Mouse (Mus musculus): ENCODE results near the gene Id4. TPM values are rescaled to one million over a fixed set of nuclear protein-coding genes. Genes with fewer than 3 reads are reported as not detected.

The Id4 gene
- polyA plus RNA-seq, 1 experiment from 2014 or later: 18.3 TPM

- WGBS: 68% methylated on average over 2 of the region's 2 CpGs
- ATAC-seq (ENCODE audit: low FRiP score, low TSS enrichment): no peak
- H3K27ac ChIP-seq (ENCODE audit: low read depth, low read length): no peak overlapping the region
- H3K4me1 ChIP-seq (ENCODE audit: control insufficient read depth, insufficient read depth, low read length): no peaks in the 10 kb centered on the region
- H3K4me3 ChIP-seq (ENCODE audit: low read length): no peak overlapping the region
- H3K9me3 ChIP-seq (ENCODE audit: control insufficient read depth, low read length): peaks cover 5% of the 10 kb centered on the region; the same call in 1 of the 2 replicates
- H3K27me3 ChIP-seq (ENCODE audit: control insufficient read depth, insufficient read depth, low read length): no peaks in the 10 kb centered on the region
- no peak overlapping the region for H3K4me2 ChIP-seq (replicated peaks; ENCODE audit: low read depth, low read length)
- no peaks in the 10 kb centered on the region for H3K36me3 ChIP-seq (ENCODE audit: control insufficient read depth, insufficient read depth, low read length)
- no peak overlapping the region for H3K9ac ChIP-seq (ENCODE audit: low read depth, low read length)
These were observed 8.5 kb upstream of the Id4 start for GRCm38 (mm10) chr13:48252559-48252958.

GRCm38 (mm10) chr13:48255026-48255425 lies 6.0 kb upstream of the Id4 start:
- 91% methylated on average over 8 of the region's 8 CpGs for WGBS
- no peaks in the 10 kb centered on the region for H3K27me3 ChIP-seq (ENCODE audit: control insufficient read depth, insufficient read depth, low read length)
- no peak overlapping the region for H3K4me2 ChIP-seq (replicated peaks; ENCODE audit: low read depth, low read length)
- no peak overlapping the region for H3K27ac ChIP-seq (ENCODE audit: low read depth, low read length)
- H3K4me3 ChIP-seq (ENCODE audit: low read length): no peak overlapping the region
- peaks cover 5% of the 10 kb centered on the region; the same call in 1 of the 2 replicates for H3K9me3 ChIP-seq (ENCODE audit: control insufficient read depth, low read length)
- ATAC-seq (ENCODE audit: low FRiP score, low TSS enrichment): no peak
- H3K9ac ChIP-seq (ENCODE audit: low read depth, low read length): no peak overlapping the region
- H3K36me3 ChIP-seq (ENCODE audit: control insufficient read depth, insufficient read depth, low read length): no peaks in the 10 kb centered on the region
- H3K4me1 ChIP-seq (ENCODE audit: control insufficient read depth, insufficient read depth, low read length): no peaks in the 10 kb centered on the region

- no peaks in the 10 kb centered on the region for H3K9me3 ChIP-seq (ENCODE audit: control insufficient read depth, low read length)
- 0 out of 2 replicates have a peak, but pooled peaks cover 3% of the 10 kb centered on the region for H3K4me1 ChIP-seq (ENCODE audit: control insufficient read depth, insufficient read depth, low read length)
- H3K36me3 ChIP-seq (ENCODE audit: control insufficient read depth, insufficient read depth, low read length): no peaks in the 10 kb centered on the region
- peak; percentile 28; the same call in 1 of the 2 replicates for ATAC-seq (ENCODE audit: low FRiP score, low TSS enrichment)
- under 1% methylated on average over 95 of the region's 98 CpGs for WGBS
- H3K27me3 ChIP-seq (ENCODE audit: control insufficient read depth, insufficient read depth, low read length): no peaks in the 10 kb centered on the region
- H3K27ac ChIP-seq (ENCODE audit: low read depth, low read length): peak overlapping the region; percentile 84
- H3K4me3 ChIP-seq (ENCODE audit: low read length): peak overlapping the region; percentile 61
- H3K9ac ChIP-seq (ENCODE audit: low read depth, low read length): peak overlapping the region; percentile 90
- H3K4me2 ChIP-seq (replicated peaks; ENCODE audit: low read depth, low read length): peak overlapping the region; percentile 90
These were observed 553 bp downstream of the Id4 start for GRCm38 (mm10) chr13:48261341-48262221.

- peak; percentile 40 for ATAC-seq (ENCODE audit: low FRiP score, low TSS enrichment)
- Histone ChIP-seq H3K4me3 (ENCODE audit: low read length) (peak overlapping the region; percentile 61), H3K9me3 (ENCODE audit: control insufficient read depth, low read length) (no peaks in the 10 kb centered on the region), H3K4me1 (ENCODE audit: control insufficient read depth, insufficient read depth, low read length) (0 out of 2 replicates have a peak, but pooled peaks cover 3% of the 10 kb centered on the region), H3K27me3 (ENCODE audit: control insufficient read depth, insufficient read depth, low read length) (no peaks in the 10 kb centered on the region), H3K27ac (ENCODE audit: low read depth, low read length) (peak overlapping the region; percentile 84), H3K36me3 (ENCODE audit: control insufficient read depth, insufficient read depth, low read length) (no peaks in the 10 kb centered on the region), H3K4me2 (replicated peaks; ENCODE audit: low read depth, low read length) (peak overlapping the region; percentile 90), H3K9ac (ENCODE audit: low read depth, low read length) (peak overlapping the region; percentile 90)
- WGBS: under 1% methylated on average over 25 of the region's 25 CpGs
These were observed 1.5 kb downstream of the Id4 start for GRCm38 (mm10) chr13:48262451-48262969.

GRCm38 (mm10) chr13:48265029-48265428 lies 4.0 kb downstream of the Id4 start:
- Histone ChIP-seq H3K36me3 (ENCODE audit: control insufficient read depth, insufficient read depth, low read length) (no peaks in the 10 kb centered on the region), H3K27me3 (ENCODE audit: control insufficient read depth, insufficient read depth, low read length) (no peaks in the 10 kb centered on the region), H3K9ac (ENCODE audit: low read depth, low read length) (no peak overlapping the region), H3K4me2 (replicated peaks; ENCODE audit: low read depth, low read length) (peak overlapping the region; percentile 23; the same call in 1 of the 2 replicates), H3K4me3 (ENCODE audit: low read length) (0 out of 2 replicates have a peak overlapping the region, but pooled peaks have one; percentile 4), H3K27ac (ENCODE audit: low read depth, low read length) (no peak overlapping the region), H3K4me1 (ENCODE audit: control insufficient read depth, insufficient read depth, low read length) (0 out of 2 replicates have a peak, but pooled peaks cover 3% of the 10 kb centered on the region), H3K9me3 (ENCODE audit: control insufficient read depth, low read length) (no peaks in the 10 kb centered on the region)
- no peak for ATAC-seq (ENCODE audit: low FRiP score, low TSS enrichment)
- 57% methylated on average over 6 of the region's 6 CpGs for WGBS

GRCm38 (mm10) chr13:48273451-48274069 lies 12.5 kb downstream of the Id4 start:
- ATAC-seq (ENCODE audit: low FRiP score, low TSS enrichment): peak; percentile 91
- no peak overlapping the region for H3K27ac ChIP-seq (ENCODE audit: low read depth, low read length)

GRCm38 (mm10) chr13:48274107-48274506 lies 13.1 kb downstream of the Id4 start:
- no peak overlapping the region for H3K27ac ChIP-seq (ENCODE audit: low read depth, low read length)
- H3K27me3 ChIP-seq (ENCODE audit: control insufficient read depth, insufficient read depth, low read length): no peaks in the 10 kb centered on the region
- H3K36me3 ChIP-seq (ENCODE audit: control insufficient read depth, insufficient read depth, low read length): no peaks in the 10 kb centered on the region
- no peak overlapping the region for H3K4me3 ChIP-seq (ENCODE audit: low read length)
- 93% methylated on average over 1 of the region's 1 CpGs for WGBS
- no peaks in the 10 kb centered on the region for H3K4me1 ChIP-seq (ENCODE audit: control insufficient read depth, insufficient read depth, low read length)
- H3K4me2 ChIP-seq (replicated peaks; ENCODE audit: low read depth, low read length): no peak overlapping the region; the same call in 1 of the 2 replicates
- ATAC-seq (ENCODE audit: low FRiP score, low TSS enrichment): no peak
- H3K9me3 ChIP-seq (ENCODE audit: control insufficient read depth, low read length): no peaks in the 10 kb centered on the region
- no peak overlapping the region for H3K9ac ChIP-seq (ENCODE audit: low read depth, low read length)

More at GRCm38 (mm10) chr13:48273451-48274069, 12.5 kb downstream of the Id4 start:
- H3K27me3 ChIP-seq (ENCODE audit: control insufficient read depth, insufficient read depth, low read length): no peaks in the 10 kb centered on the region
- no peaks in the 10 kb centered on the region for H3K4me1 ChIP-seq (ENCODE audit: control insufficient read depth, insufficient read depth, low read length)
- 10% methylated on average over 15 of the region's 15 CpGs for WGBS
- H3K4me3 ChIP-seq (ENCODE audit: low read length): peak overlapping the region; percentile 16
- peak overlapping the region; percentile 28; the same call in 1 of the 2 replicates for H3K9ac ChIP-seq (ENCODE audit: low read depth, low read length)
- H3K9me3 ChIP-seq (ENCODE audit: control insufficient read depth, low read length): no peaks in the 10 kb centered on the region
- no peaks in the 10 kb centered on the region for H3K36me3 ChIP-seq (ENCODE audit: control insufficient read depth, insufficient read depth, low read length)
- H3K4me2 ChIP-seq (replicated peaks; ENCODE audit: low read depth, low read length): peak overlapping the region; percentile 52

- Histone ChIP-seq H3K9me3 (ENCODE audit: control insufficient read depth, low read length) (no peaks in the 10 kb centered on the region), H3K36me3 (ENCODE audit: control insufficient read depth, insufficient read depth, low read length) (no peaks in the 10 kb centered on the region), H3K4me1 (ENCODE audit: control insufficient read depth, insufficient read depth, low read length) (no peaks in the 10 kb centered on the region), H3K4me2 (replicated peaks; ENCODE audit: low read depth, low read length) (no peak overlapping the region), H3K4me3 (ENCODE audit: low read length) (no peak overlapping the region), H3K9ac (ENCODE audit: low read depth, low read length) (no peak overlapping the region), H3K27ac (ENCODE audit: low read depth, low read length) (no peak overlapping the region), H3K27me3 (ENCODE audit: control insufficient read depth, insufficient read depth, low read length) (no peaks in the 10 kb centered on the region)
- no peak for ATAC-seq (ENCODE audit: low FRiP score, low TSS enrichment)
- WGBS: 82% methylated on average over 7 of the region's 7 CpGs
These were observed 16.0 kb downstream of the Id4 start for GRCm38 (mm10) chr13:48276981-48277380.
